Mouse (Mus musculus) MEL-GATA-1-ER (cell line): ENCODE measurements at regions not wholly inside any gene's neighbourhood (a gene's known extent, or its start where the extent isn't known, plus 50 kb on each side); places are given as distances from the start of the nearest gene placed in this dataset.

Experiments
- DNase-seq: peaks from one replicate; pipeline ENCODE4 v3.0.0-alpha.2; 2012; ENCODE audit warnings: low read depth; ENCODE audit errors: extremely low read depth

DNA sequence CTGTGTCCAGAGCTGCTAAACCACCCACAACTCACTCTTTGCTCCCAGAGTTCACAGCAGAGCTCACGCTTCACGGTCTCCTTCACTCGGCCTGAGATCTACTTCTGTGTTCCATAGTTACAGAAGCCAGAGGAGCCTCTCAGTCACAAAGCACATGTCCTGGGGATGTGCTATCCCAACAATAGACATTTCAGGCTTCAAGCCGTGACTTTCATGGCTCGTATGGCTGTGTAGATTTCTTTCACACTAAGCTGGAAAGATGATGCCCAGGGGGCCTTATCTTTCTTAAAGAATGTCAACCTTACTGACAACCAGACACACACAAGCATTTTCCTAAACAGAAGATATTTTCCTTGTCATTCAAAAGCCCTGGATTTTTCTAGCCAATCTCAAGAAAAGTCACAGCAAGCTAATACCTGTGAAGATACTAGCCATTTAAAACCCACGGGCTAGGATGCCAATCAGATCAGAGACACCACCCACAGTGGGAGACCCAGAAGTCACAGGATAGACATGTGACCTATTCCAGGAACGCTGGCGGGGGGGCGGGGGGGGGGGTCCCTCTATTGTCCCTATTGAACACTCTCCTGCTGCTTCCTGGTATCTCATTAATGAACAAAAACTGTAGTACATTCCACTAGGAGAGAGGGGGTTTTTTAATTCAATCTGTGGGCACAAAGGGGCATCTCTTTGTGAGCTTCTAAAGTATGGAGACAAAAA, 98.8 kb upstream of the Mapk10 start:
- DNase-seq = no peak

GRCm38 (mm10) chr5:103305716-103306447, 94.7 kb upstream of the Mapk10 start:
- no peak for DNase-seq

DNA sequence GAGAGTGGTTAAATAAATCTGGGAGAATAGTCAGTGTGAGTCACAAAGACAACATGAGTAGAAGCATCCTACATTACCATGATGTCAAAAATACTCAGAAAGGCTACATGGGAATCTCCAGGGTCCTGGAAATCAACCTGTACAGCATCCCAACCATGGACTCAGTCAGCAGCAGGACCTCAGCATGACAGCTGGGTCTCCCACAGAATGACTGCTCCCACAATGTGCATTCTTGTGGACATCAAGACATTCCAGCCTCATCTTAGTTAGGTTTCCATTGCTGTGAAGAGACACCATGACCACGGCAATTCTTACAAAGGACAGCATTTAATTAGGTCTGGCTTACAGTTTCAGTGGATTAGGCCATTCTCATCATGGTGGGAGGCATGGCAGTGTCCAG, 93.8 kb upstream of the Mapk10 start:
- DNase-seq = no peak

DNA sequence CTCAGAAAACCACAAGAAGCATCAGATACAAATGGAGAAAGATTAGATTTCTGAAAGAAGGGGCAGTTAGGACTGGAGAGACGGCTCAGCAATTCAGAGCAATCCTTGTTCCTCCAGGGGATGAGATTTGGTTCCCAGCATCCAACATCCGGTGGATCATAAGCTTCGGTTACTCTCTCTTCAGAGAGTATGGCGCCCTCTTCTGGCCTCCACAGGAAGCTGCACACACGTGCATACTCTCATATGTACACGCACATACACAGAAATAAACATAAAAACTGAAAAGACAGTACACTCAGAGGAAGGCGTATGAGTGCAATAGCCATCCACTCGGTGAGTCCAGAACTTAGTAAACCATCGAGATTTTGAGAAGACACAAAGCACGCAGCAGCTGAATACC, 91.6 kb upstream of the Mapk10 start:
- no peak for DNase-seq

- no peak for DNase-seq
Observed at GRCm38 (mm10) chr5:103301303-103301702, 90.2 kb upstream of the Mapk10 start.

- no peak for DNase-seq
Observed at GRCm38 (mm10) chr5:103293953-103294352, 82.8 kb upstream of the Mapk10 start.

- DNase-seq = no peak
Observed at GRCm38 (mm10) chr5:103291691-103292090, 80.6 kb upstream of the Mapk10 start.

DNA sequence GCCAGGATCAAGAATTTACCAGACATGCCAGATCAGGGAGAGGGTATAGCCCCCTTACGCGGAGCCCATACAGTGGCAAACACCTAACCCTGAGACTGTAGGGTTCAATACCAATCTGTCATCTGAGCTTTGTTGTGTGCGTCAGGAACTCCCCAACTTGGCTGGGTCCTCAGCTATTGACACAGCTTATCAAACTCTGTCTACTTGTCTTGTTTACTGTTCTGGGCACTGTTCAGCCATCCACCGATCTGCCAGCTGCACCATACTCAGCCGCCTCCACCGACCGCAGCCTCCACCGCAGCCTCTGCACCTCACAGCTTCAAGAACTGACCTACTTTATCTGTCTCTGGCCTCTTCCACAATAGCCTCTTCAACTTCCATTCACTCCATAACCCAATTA, 80.1 kb upstream of the Mapk10 start:
- no peak for DNase-seq

DNA sequence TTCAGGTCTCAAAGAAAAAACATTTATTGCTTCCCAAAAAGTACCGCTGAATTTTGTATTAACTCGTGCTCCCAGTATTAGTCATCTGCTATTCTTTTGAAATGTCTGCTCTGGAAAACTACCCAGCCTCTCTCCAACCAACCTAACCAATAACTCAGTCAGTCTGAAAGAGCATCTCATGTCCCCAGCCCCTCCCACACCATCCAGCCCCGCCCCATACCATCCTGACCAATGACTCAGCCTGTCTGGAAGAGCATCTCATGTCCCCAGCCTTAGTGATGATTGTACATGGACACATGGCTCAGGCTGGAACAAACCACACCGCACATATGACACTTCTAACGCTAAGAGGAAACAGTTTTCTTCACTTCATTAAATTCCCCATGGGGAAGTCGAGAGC, 58.1 kb upstream of the Mapk10 start:
- DNase-seq = no peak

GRCm38 (mm10) chr5:103264903-103265302, 53.8 kb upstream of the Mapk10 start:
- DNase-seq = no peak

- DNase-seq = no peak
Observed at GRCm38 (mm10) chr5:103261406-103261805, 50.3 kb upstream of the Mapk10 start.
